Mouse (Mus musculus) kidney, embryonic 14.5 days (tissue): Measurements from ENCODE around the gene Itih4. TPM values are rescaled to one million over a fixed set of nuclear protein-coding genes. Genes with fewer than 3 reads are reported as not detected.
A peak's percentile ranks its signal among the peaks of the same experiment; 100 is the strongest.

Experiments used
- ATAC-seq: fragments of 200-750 bp; cut with Nextera tagmentation; 2 replicates; pipeline ENCODE4 v1.8.0; 2017; ENCODE audit warnings: moderate number of reproducible peaks, mild to moderate bottlenecking, moderate TSS enrichment, moderate library complexity; ENCODE audit not compliant: low FRiP score, low TSS enrichment
- H3K27ac ChIP-seq: fragments of 300-500 bp; sonication (generic); 2 replicates; pipeline ENCODE4 v1.5.1; 2014; ENCODE audit warnings: low read depth, mild to moderate bottlenecking, low read length, moderate library complexity, mixed read lengths
- H3K27me3 ChIP-seq: fragments of 300-500 bp; sonication (generic); 2 replicates; pipeline ENCODE4 v1.6.1; 2014; ENCODE audit warnings: mild to moderate bottlenecking, low read length; ENCODE audit not compliant: control insufficient read depth, insufficient read depth
- H3K36me3 ChIP-seq: fragments of 300-500 bp; sonication (generic); 2 replicates; pipeline ENCODE4 v1.6.1; 2014; ENCODE audit warnings: low read length, mixed read lengths; ENCODE audit not compliant: control insufficient read depth, insufficient read depth
- H3K4me1 ChIP-seq: fragments of 300-500 bp; sonication (generic); 2 replicates; pipeline ENCODE4 v1.6.1; 2014; ENCODE audit warnings: low read length, mixed read lengths; ENCODE audit not compliant: control insufficient read depth, insufficient read depth
- H3K4me2 ChIP-seq: fragments of 300-500 bp; sonication (generic); replicated peaks from 2 replicates; pipeline ENCODE4 v1.6.1; 2014; ENCODE audit warnings: low read depth, mild to moderate bottlenecking, low read length
- H3K4me3 ChIP-seq: fragments of 300-500 bp; sonication (generic); 2 replicates; pipeline ENCODE4 v1.5.1; 2014; ENCODE audit warnings: mild to moderate bottlenecking, low read length
- H3K9ac ChIP-seq: fragments of 300-500 bp; sonication (generic); 2 replicates; pipeline ENCODE4 v1.6.1; 2014; ENCODE audit warnings: low read depth, mild to moderate bottlenecking, low read length, moderate library complexity
- H3K9me3 ChIP-seq: fragments of 300-500 bp; sonication (generic); 2 replicates; pipeline ENCODE4 v1.6.1; 2016; ENCODE audit warnings: low read length; ENCODE audit not compliant: control insufficient read depth
- WGBS: fragments of 180-500 bp; shearing (Covaris S2); extraction: QIAGEN DNeasy Blood & Tissue Kit; methylation state at CpG from one replicate; pipeline ENCODE4 v1.1.7; 2014; 5-methylcytosine and 5-hydroxymethylcytosine counted together
- polyA plus RNA-seq: library from polyadenylated mRNA; unstranded; fragments of >200 nt; fragmentation: Nextera tagmentation; extraction: Ambion mirVana; gene quantifications from 2 replicates; pipeline ENCODE4 v1.2.1, GENCODE M21; 2014

Gene Itih4
- polyA plus RNA-seq, 1 experiment from 2014 or later = 0.12 TPM

DNA sequence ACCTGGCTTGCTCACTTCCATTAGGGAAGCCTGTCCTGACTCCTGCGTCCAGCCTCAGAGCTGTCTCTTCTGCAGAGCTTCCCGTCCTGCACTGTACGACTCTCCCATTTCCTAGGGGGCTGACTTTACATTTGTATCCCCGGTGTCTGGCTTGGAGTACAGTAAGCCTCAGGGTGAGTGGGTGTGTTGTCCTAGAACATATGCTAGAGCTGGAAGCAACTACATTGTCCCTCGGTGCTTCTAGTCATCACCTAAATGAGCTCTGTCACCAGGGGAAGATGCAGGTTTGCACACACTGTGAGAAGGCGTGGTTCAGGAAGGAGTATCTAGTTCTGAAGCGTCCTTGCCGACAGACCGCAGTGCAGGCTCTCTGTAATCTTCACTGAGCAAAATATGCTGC lies 23.9 kb upstream of the Itih4 start:
- WGBS = 85% methylated on average over 9 of the region's 9 CpGs
- H3K27me3 ChIP-seq = no peaks in the 10 kb centered on the region

DNA sequence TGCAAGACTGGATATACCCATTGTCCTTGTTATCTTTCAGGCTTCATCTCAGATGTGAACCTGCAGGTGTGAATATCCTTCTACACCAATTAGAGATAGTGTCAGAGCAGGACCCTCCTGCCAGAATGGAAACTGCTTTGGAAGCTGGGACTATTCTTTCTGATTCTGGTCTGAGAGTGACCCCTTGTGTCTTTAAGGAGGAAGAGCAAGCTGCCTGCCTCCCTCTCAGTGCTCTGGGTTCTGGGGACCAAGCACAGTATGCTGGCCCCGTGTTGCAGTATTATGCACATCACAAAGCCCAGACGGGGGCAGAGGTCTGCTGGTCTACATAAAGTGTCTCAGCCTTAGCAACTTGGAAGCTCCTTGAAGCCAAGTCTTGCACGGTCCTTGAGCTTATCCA lies 21.0 kb upstream of the Itih4 start:
- Histone ChIP-seq H3K9me3 (no peaks in the 10 kb centered on the region), H3K27me3 (no peaks in the 10 kb centered on the region), H3K4me1 (peaks cover 8% of the 10 kb centered on the region; the same call in 1 of the 2 replicates), H3K27ac (no peak overlapping the region), H3K4me3 (no peak overlapping the region), H3K9ac (no peak overlapping the region), H3K36me3 (peaks cover 9% of the 10 kb centered on the region; the same call in 1 of the 2 replicates), H3K4me2 (no peak overlapping the region)
- 62% methylated on average over 3 of the region's 3 CpGs for WGBS
- ATAC-seq = no peak

More for the DNA sequence above, 23.9 kb upstream of the Itih4 start:
- H3K9me3 ChIP-seq = no peaks in the 10 kb centered on the region
- H3K4me3 ChIP-seq = no peak overlapping the region
- H3K27ac ChIP-seq = no peak overlapping the region
- no peak overlapping the region for H3K9ac ChIP-seq
- no peaks in the 10 kb centered on the region for H3K4me1 ChIP-seq
- H3K36me3 ChIP-seq = peaks cover 9% of the 10 kb centered on the region; the same call in 1 of the 2 replicates
- no peak overlapping the region for H3K4me2 ChIP-seq
- no peak for ATAC-seq

DNA sequence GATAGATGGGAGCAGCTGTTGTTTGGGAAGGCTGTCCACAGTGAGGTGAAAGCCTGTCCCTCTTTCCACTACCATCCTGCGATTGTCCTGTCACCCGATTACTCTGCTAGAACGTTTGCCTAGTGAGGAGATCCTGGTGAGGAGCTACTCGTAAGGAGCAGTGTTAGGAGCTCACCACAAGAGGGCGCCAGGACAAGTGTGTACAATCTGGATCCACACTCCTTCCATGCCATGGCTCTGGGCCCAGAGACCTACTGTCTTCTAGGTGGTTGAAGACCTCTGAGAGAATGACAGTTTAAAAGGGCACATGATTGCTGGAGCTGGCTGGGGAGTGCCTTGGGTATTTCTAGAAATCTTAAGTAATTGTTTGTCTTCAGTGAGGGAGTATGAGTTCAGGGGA lies 19.2 kb upstream of the Itih4 start:
- Histone ChIP-seq H3K9ac (no peak overlapping the region), H3K36me3 (peaks cover 9% of the 10 kb centered on the region; the same call in 1 of the 2 replicates), H3K27ac (no peak overlapping the region), H3K4me1 (peaks cover 8% of the 10 kb centered on the region; the same call in 1 of the 2 replicates), H3K27me3 (no peaks in the 10 kb centered on the region), H3K9me3 (no peaks in the 10 kb centered on the region), H3K4me3 (no peak overlapping the region), H3K4me2 (no peak overlapping the region)
- ATAC-seq = no peak
- WGBS = 31% methylated on average over 5 of the region's 5 CpGs

DNA sequence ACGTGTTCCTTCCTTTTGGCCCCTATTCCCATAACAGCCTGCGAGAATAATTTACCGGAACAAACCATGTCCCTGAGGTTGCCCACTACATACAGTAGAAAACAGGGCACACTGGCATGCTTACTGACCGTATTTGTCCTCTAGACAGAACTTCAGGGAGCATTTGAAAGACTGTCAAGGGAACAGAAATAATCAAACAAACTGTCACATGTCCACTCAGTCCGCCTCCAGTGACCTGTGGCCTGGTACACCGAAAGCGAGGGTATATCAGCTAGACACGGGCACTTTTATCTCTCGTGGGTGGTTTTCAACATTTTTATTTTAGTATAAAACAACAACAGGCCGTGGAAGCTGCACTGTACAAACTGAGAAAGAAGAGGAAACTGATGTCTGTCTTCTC lies 17.4 kb upstream of the Itih4 start:
- Histone ChIP-seq H3K27ac (no peak overlapping the region), H3K9ac (no peak overlapping the region), H3K4me2 (no peak overlapping the region), H3K4me3 (no peak overlapping the region), H3K4me1 (peaks cover 8% of the 10 kb centered on the region; the same call in 1 of the 2 replicates), H3K9me3 (no peaks in the 10 kb centered on the region), H3K27me3 (no peaks in the 10 kb centered on the region), H3K36me3 (peaks cover 24% of the 10 kb centered on the region)
- WGBS = 85% methylated on average over 10 of the region's 10 CpGs
- ATAC-seq = no peak

DNA sequence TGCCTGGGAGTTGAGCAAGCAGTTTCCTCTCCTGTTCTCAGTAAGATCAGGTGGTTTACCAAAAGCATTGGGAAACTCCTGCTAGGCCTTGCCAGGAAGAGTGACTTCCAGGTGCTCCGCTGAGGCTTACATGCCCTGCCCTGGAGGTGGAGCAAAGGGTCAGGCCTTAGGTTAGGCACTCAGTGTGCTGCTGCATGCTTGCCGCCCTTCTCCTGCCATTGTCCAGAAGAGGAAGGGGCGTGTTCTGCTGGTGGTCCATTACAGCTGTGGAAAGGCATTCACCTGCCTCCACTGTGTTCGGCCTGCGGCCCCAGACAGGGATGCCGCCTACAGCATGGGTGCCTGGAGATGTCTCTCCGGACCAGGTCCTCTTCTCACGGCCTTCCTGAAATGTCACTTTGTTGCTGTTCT lies 16.9 kb upstream of the Itih4 start:
- Histone ChIP-seq H3K27ac (peak overlapping the region; percentile 80), H3K9ac (no peak overlapping the region), H3K4me1 (peaks cover 8% of the 10 kb centered on the region; the same call in 1 of the 2 replicates), H3K27me3 (no peaks in the 10 kb centered on the region), H3K4me3 (no peak overlapping the region), H3K4me2 (no peak overlapping the region), H3K36me3 (peaks cover 30% of the 10 kb centered on the region), H3K9me3 (no peaks in the 10 kb centered on the region)
- ATAC-seq = no peak
- WGBS = 79% methylated on average over 8 of the region's 8 CpGs

DNA sequence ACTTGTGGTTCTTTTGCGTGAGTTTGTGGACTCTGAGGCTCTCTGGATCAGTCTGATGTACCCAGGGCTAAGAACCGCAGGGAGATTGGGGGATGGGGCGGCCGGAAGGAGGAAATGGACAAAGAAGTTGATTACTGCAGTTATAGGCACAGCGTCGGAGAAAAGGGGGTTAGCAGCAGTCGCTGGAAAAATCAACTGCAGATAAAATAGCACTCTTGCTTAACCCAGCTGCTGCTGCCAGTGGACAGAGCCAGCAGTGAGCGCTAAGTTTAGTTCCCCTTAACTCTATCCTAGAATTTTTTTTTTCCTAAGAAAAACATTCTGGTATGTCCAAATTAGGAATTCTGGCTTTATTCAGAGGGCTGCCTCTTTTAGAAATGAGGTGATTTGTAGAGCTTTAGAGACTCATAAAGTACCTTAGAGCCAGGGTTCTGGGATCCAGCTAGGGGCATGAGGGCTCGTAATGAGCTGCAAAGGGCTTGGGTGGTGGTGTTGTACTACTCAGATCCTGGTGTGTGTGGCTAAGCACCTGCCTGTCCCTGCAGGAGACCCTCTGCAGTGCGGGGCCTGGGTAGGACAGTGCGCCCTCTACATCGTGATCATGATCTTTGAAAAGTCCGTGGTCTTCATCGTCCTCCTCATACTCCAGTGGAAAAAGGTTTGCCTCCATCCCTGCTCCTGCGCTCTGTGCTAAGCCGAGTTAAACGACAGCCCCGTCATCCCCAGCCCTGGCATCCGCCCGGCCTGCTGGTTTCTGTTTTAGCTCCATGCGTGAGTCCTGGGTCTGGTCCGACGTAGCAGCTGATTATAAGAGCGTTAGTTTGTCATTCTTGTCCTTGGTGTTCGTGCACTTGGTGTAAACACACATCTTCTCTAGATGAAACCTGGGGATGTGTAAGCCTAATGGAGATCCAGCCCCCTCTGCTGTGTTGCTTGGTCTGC lies 15.8 kb upstream of the Itih4 start:
- Histone ChIP-seq H3K27me3 (no peaks in the 10 kb centered on the region), H3K36me3 (peaks cover 26% of the 10 kb centered on the region), H3K4me1 (peaks cover 13% of the 10 kb centered on the region), H3K9ac (no peak overlapping the region), H3K27ac (peak overlapping the region; percentile 80), H3K4me2 (no peak overlapping the region), H3K4me3 (no peak overlapping the region), H3K9me3 (no peaks in the 10 kb centered on the region)
- 73% methylated on average over 25 of the region's 25 CpGs for WGBS
- ATAC-seq = peak; percentile 24; the same call in 1 of the 2 replicates

DNA sequence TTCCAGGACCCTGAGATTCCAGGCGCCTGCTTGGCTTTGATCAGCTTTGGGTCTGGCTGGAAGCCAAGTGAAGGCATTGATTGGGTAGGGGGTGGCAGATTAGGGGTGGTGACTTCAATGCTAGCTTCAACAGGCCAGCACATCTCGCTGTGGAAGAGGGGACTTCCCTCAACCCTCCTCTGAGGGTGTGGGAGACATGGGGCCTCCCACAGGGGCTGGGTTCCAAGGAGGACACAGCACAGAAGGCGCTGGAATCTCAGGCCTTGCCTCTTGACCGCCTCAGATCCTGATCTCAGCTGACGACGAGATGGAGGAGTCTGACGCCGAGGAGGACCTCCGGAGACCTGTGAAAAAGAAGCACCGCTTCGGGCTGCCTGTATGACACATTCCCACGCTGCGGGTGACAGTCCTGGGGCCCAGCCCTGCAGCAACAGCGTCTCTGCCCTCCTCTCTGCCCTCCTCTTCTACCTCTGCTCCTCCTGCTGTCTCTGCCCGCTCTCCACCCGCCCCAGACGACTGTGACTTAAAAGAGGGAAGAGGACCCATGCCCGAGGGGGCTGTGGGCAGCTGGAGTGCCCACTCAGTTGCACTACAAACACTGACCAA lies 12.1 kb upstream of the Itih4 start:
- Histone ChIP-seq H3K4me1 (peaks cover 26% of the 10 kb centered on the region), H3K27ac (no peak overlapping the region)

DNA sequence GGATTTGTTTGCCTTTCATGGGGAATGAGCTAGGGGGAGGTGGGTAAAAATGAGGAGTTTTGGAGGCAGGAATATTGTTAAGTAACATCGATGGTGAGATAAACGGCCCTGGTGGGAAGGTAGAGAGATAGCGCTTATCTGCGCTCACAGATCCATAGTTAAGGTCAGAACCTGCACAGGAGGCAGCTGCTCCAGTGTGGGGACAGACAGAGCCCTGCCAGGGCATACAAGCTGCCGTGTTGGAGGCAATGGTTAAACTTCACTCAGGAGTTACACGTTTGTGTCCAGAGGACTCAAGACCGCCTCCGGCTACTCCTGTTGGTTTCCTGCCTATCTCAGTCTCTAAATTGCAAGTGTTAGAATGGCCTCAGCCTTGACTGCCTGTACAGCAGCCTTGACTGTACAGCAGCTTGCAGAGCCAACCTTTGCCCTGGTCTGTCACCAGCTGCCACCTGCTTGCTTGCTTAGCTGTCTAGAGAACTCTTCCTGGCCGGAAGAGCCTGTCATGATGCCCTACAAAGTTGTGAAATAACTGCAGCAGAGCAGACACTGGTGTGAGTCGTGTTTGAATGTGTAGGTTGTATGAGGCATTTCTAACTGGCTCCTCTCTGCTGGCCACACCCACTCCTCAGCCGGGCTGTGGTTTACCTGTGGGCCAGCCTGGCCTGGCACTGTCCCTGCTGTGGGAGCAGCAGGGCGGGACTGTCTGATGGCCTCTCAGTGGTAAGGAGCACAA lies 11.0 kb upstream of the Itih4 start:
- Histone ChIP-seq H3K9ac (no peak overlapping the region; the same call in 1 of the 2 replicates), H3K27me3 (no peaks in the 10 kb centered on the region), H3K4me2 (no peak overlapping the region), H3K9me3 (no peaks in the 10 kb centered on the region), H3K27ac (peak overlapping the region; percentile 56; the same call in 1 of the 2 replicates), H3K36me3 (peaks cover 24% of the 10 kb centered on the region), H3K4me1 (peaks cover 23% of the 10 kb centered on the region; the same call in 1 of the 2 replicates), H3K4me3 (no peak overlapping the region)
- peak; percentile 24; the same call in 1 of the 2 replicates for ATAC-seq
- 70% methylated on average over 12 of the region's 12 CpGs for WGBS

More for the DNA sequence above, 12.1 kb upstream of the Itih4 start:
- ATAC-seq = no peak
- Histone ChIP-seq H3K9ac (0 out of 2 replicates have a peak overlapping the region, but pooled peaks have one; percentile 7), H3K9me3 (no peaks in the 10 kb centered on the region), H3K36me3 (peaks cover 24% of the 10 kb centered on the region), H3K4me2 (no peak overlapping the region), H3K27me3 (no peaks in the 10 kb centered on the region), H3K4me3 (no peak overlapping the region)
- 80% methylated on average over 18 of the region's 18 CpGs for whole genome bisulfite sequencing
